Mouse (Mus musculus): ENCODE measurements around the gene Plcb4.
A peak's percentile ranks its signal among the peaks of the same experiment; 100 is the strongest.
"Not testable (repeated sequence)": the region's sequence is repeated elsewhere in the genome, so short reads cannot be mapped to it uniquely, and the experiment has no call there.

The Plcb4 gene

GRCm38 (mm10) chr2:135675284-135675683 lies 16.5 kb downstream of the Plcb4 start:
- no peak for DNase-seq

- DNase-seq: no peak
These were observed 18.2 kb downstream of the Plcb4 start for GRCm38 (mm10) chr2:135676978-135677501.

- DNase-seq: no peak
These were observed 18.8 kb downstream of the Plcb4 start for GRCm38 (mm10) chr2:135677601-135678000.

- DNase-seq: no peak
These were observed 21.2 kb downstream of the Plcb4 start for GRCm38 (mm10) chr2:135680001-135680400.

- DNase-seq: no peak
These were observed 21.8 kb downstream of the Plcb4 start for GRCm38 (mm10) chr2:135680406-135681134.

- DNase-seq: peak; percentile 79
These were observed 25.1 kb downstream of the Plcb4 start for GRCm38 (mm10) chr2:135683684-135684440.

DNA sequence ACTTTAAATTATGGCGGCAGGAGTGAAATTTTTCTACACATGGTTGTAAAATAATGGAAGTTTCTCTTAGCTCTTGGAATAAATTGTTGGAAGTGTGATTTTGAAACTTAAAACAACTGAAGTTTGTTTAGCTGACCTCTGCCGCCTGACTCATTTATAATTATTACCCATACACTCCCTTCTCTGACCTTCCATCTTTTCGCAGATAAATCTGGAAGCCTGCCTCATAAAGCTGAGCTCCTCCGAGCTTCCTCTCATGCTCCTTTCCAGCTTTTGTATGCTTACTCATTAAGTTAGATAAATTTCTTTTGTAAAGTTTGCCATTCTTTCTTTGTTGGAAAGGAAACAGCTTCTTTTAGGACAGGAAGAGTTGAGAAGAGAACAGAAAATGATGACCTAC lies 27.9 kb downstream of the Plcb4 start:
- DNase-seq: no peak

DNA sequence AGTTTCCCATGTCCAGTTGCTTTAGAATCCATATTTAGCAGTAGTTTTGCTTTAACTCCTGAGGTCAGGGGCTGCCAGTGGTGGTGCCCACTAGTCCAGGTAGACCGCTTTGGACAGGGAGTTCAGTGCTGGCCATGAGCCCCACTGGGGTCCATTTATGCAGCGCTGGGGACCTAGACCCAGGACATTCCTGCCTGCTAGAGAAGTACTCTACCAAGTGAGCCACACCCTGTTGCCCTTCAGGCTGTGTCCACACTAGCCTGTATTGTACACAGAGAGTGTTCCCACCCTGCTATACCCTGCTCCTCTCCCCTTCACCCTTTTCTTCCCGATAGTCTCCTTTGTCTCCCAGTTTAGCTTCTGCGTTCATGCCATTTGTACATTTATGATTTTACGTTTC lies 28.8 kb downstream of the Plcb4 start:
- no peak for DNase-seq

- peak; percentile 15 for DNase-seq
These were observed 34.0 kb downstream of the Plcb4 start for GRCm38 (mm10) chr2:135692568-135693488.

DNA sequence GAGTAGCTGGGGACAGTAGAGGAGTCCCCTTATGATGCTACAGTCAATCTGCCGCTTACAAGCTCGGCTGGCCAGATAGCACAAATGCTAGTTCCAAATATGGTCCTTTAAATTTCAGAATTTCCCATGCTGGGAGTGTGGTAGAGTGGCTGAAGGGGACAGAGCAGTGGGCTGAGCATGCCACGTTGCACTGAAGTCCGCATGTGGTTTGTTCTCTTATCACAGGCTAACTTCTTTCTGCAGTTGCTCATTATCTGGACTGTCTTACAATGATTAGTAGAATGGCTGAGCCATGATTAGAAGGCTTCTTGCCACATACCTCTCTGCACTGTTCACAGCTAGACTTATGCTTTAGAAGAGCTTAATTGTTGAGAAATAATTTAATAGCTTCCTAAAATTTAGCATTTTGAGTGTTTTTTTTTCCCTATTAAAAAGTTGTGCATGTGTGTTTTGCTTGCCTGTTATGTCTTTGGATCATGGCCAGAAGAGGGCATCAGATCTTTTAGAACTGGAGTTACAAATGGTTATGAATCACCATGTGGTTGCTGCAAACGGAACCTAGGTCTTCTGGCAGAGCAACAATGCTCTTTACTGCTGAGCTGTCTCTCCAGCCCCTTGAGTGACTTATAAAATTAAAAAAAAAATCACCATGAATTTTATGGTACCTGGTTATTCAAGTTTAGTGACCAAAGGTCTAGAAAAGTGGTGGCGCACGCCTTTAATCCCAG lies 42.0 kb downstream of the Plcb4 start:
- DNase-seq: no peak

DNA sequence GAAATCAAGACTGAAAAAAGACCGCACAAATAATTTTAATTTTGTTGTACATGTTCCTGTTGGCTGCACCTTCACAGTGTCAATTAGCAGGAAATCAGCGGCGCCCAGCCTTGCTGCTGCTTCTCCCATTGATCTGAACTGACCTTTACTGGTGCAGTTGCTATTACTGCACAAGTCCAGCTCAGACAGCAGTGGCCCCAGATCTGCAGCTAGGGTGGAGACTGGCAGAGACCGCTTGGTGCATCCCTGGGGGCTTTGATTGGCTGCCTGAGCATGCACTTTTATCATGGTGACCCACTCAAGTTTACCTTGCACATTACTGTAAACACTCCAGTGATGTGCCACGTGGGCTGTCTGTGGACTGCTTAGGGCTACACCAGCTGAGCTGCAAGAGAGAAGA lies 45.9 kb downstream of the Plcb4 start:
- DNase-seq: no peak

DNA sequence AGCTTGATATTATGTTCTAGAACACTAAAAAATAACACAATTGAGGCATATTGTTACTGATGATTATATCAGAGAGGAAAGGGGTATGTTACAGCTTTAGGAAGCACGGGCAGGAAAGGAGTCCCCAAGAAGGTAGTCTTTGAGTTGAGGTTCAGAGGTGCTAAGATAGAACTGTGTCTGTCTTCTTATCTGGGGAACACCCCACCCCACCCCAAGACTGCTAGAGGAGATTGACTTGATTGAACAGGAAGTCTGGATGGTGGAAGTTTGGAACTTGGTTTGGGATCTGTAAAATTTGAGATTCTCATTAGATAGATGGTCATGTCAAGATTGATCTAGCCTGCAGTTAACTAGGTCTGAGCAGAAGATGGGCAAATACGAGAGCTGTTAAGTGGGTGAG lies 48.5 kb downstream of the Plcb4 start:
- DNase-seq: no peak

GRCm38 (mm10) chr2:135708386-135708785 lies 49.6 kb downstream of the Plcb4 start:
- no peak for DNase-seq

DNA sequence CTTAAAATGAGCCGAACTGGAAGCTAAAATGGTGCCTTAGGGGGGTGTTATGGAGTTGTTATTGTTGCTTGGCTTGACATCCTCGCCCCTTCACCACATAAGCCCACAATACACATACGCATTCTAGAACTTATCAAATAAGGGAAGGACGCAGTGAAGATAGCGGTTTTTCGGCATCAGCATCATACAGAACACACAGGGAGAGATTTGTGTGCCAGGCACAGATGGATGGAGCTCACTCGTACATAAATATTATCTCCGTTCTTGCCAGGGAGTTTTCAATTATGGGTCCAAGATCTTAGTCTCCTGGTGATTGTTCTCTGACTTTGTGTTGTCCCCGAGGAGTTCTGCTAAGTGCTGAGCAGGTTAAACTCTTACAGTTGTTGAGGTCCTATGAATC lies 50.0 kb downstream of the Plcb4 start:
- DNase-seq: no peak

DNA sequence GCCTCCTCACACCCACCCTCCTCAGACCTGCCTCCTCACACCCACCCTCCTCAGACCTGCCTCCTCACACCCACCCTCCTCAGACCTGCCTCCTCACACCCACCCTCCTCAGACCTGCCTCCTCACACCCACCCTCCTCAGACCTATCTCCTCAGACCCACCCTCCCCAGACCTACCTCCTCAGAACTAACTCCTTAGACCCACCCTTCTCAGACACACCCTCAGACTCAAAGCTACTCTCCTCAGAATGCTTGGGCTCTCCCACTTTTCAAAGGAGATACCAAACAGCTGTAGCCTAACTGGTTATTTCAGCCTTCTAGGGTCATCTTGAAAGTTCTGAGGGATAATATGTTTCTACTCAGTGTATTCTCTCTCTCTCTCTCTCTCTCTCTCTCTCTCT lies 50.9 kb downstream of the Plcb4 start:
- DNase-seq: not testable (repeated sequence)

DNA sequence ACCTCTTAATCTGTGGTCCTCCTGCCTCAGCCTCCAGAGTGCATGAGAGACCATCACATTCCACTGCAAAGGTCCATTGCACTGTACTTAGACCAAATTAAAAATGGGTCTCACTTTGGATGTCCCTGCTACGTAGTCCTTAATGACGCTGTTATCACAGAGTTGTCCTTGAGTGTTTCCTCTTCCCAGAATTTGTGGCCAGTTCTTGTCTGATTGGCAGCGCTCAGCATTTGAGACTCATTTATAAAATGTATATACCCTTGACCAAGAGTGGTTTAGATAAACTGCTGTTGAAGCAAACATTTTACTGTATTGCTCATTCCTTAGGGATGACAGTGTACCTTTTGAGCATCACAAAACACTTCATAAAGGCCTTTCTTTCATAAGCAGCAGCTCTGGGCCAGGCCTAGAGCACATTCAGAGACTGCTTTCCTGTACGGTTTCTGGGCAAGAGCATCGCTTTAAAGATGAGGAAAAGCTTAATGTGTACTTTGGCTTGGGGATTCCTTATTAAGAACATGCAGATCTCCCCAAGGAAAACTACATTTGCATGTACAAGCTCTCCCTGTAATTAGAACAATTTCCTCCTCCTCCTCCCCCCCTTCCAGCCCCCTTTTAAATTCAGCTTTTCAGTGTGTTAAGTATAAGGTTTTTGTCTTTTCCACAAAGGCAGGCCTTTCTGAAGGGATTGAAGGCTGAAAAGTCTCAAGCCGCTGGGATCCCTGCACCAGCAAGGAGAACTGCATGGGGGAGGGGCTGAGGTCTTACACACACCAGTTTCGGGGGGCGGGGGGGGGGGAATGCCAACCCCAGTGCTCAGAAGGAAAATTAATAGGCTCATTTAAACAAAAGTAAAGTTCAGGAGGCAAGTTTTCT lies 52.5 kb downstream of the Plcb4 start:
- no peak for DNase-seq

DNA sequence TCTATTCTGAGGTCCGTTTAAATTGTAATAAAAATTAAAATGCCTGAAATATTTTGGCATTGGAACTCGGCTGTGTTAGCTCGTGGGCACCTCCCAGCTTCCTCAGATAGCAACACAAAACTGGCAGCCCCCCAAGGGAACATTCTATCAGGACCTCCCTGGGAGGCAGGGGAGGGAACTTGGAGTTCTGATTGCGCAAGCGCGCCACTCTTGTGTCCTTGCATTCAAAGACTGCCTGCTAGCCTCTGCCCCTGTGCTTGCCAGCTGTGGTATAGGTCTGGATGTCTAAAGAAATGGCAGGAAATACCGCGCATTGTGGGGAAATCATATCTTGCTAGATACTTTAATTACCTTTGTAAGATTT lies 53.1 kb downstream of the Plcb4 start:
- peak; percentile 46 for DNase-seq

DNA sequence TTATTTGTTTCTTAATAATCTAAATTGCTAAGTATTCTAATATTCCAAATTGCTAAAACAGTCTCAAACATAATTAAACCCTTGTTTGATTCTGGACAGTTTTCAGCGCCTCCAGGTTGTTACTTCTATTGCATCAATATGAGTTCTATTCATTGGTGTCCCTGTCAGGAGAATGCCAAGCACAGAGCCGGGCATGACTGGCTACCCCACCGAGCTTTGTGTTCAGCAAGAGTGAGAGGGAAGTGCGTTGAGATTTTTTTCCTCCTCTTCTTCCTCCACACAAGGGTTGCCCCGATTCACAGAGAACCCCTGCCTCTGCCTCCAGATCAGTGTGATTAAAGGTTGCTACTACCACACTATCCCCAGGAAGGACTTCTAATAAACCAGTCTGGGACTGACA lies 53.5 kb downstream of the Plcb4 start:
- DNase-seq: no peak

- no peak for DNase-seq
These were observed 54.1 kb downstream of the Plcb4 start for GRCm38 (mm10) chr2:135712921-135713320.

GRCm38 (mm10) chr2:135716180-135716579 lies 57.4 kb downstream of the Plcb4 start:
- no peak for DNase-seq
